Mouse (Mus musculus) stomach, embryonic 15.5 days (tissue): Measurements from ENCODE around the gene Reep3. TPM values are rescaled to one million over a fixed set of nuclear protein-coding genes. Genes with fewer than 3 reads are reported as not detected.
"Not testable (repeated sequence)": the region's sequence is repeated elsewhere in the genome, so short reads cannot be mapped to it uniquely, and the experiment has no call there.

Experiments used
- ATAC-seq: fragments of 200-750 bp; cut with Nextera tagmentation; 2 replicates; pipeline ENCODE4 v1.8.0; 2017; ENCODE audit warnings: low read depth, moderate number of reproducible peaks, moderate TSS enrichment; ENCODE audit not compliant: insufficient read depth, low FRiP score
- H3K27ac ChIP-seq: fragments of 300-500 bp; sonication (generic); 2 replicates; pipeline ENCODE4 v1.5.1; 2015; ENCODE audit warnings: mild to moderate bottlenecking, inconsistent platforms
- H3K27me3 ChIP-seq: fragments of 300-500 bp; sonication (generic); replicated peaks from 2 replicates; pipeline ENCODE4 v1.6.1; 2015; ENCODE audit warnings: inconsistent platforms
- H3K36me3 ChIP-seq: fragments of 300-500 bp; sonication (generic); 2 replicates; pipeline ENCODE4 v1.6.1; 2015; ENCODE audit warnings: inconsistent platforms
- H3K4me1 ChIP-seq: fragments of 300-500 bp; sonication (generic); 2 replicates; pipeline ENCODE4 v1.6.1; 2015; ENCODE audit warnings: inconsistent platforms
- H3K4me2 ChIP-seq: fragments of 300-500 bp; sonication (generic); 2 replicates; pipeline ENCODE4 v1.6.1; 2015; ENCODE audit warnings: mild to moderate bottlenecking, inconsistent platforms
- H3K4me3 ChIP-seq: fragments of 300-500 bp; sonication (generic); replicated peaks from 2 replicates; pipeline ENCODE4 v1.5.1; 2015; ENCODE audit warnings: inconsistent platforms
- H3K9ac ChIP-seq: fragments of 300-500 bp; sonication (generic); 2 replicates; pipeline ENCODE4 v1.6.1; 2015; ENCODE audit warnings: inconsistent platforms
- H3K9me3 ChIP-seq: fragments of 300-500 bp; sonication (generic); 2 replicates; pipeline ENCODE4 v1.6.1; 2016; ENCODE audit warnings: inconsistent platforms
- WGBS: fragments of 180-500 bp; shearing (Covaris S2); methylation state at CpG from one replicate; pipeline ENCODE4 v1.1.7; 2015; 5-methylcytosine and 5-hydroxymethylcytosine counted together
- polyA plus RNA-seq: library from polyadenylated mRNA; unstranded; fragments of >200 nt; fragmentation: Nextera tagmentation; extraction: Ambion mirVana; gene quantifications from 2 replicates; pipeline ENCODE4 v1.2.1, GENCODE M21; 2015

The Reep3 gene
- polyA plus RNA-seq, 1 experiment from 2014 or later = 47.6 TPM

- H3K4me2 ChIP-seq = peak overlapping the region; percentile 73
- WGBS = 12% methylated on average over 30 of the region's 30 CpGs
- no peaks in the 10 kb centered on the region for H3K27me3 ChIP-seq
Measured at GRCm38 (mm10) chr10:67002207-67003008, 94.3 kb downstream of the Reep3 start.

GRCm38 (mm10) chr10:67000958-67001615 lies 95.7 kb downstream of the Reep3 start:
- not testable (repeated sequence) for H3K9ac ChIP-seq, H3K4me2 ChIP-seq, H3K27ac ChIP-seq, H3K9me3 ChIP-seq, H3K4me3 ChIP-seq, H3K36me3 ChIP-seq, H3K27me3 ChIP-seq, ATAC-seq
- 93% methylated on average over 13 of the region's 13 CpGs for WGBS
- H3K4me1 ChIP-seq = peaks cover 19% of the 10 kb centered on the region

More at GRCm38 (mm10) chr10:67002207-67003008, 94.3 kb downstream of the Reep3 start:
- Histone ChIP-seq H3K36me3 (no peaks in the 10 kb centered on the region), H3K4me1 (peaks cover 19% of the 10 kb centered on the region), H3K4me3 (peak overlapping the region; percentile 36), H3K9ac (no peak overlapping the region), H3K9me3 (no peaks in the 10 kb centered on the region), H3K27ac (peak overlapping the region; percentile 92)
- ATAC-seq = peak; percentile 82

GRCm38 (mm10) chr10:67000136-67000535 lies 96.6 kb downstream of the Reep3 start:
- H3K4me3 ChIP-seq = no peak overlapping the region
- peaks cover 21% of the 10 kb centered on the region for H3K4me1 ChIP-seq
- H3K36me3 ChIP-seq = no peaks in the 10 kb centered on the region
- H3K27ac ChIP-seq = no peak overlapping the region
- no peak for ATAC-seq
- H3K9me3 ChIP-seq = no peaks in the 10 kb centered on the region
- no peaks in the 10 kb centered on the region for H3K27me3 ChIP-seq
- H3K4me2 ChIP-seq = no peak overlapping the region
- H3K9ac ChIP-seq = no peak overlapping the region
- 81% methylated on average over 5 of the region's 5 CpGs for WGBS

GRCm38 (mm10) chr10:66998770-66999169 lies 98.0 kb downstream of the Reep3 start:
- no peaks in the 10 kb centered on the region for H3K36me3 ChIP-seq
- H3K4me1 ChIP-seq = peaks cover 25% of the 10 kb centered on the region
- ATAC-seq = no peak
- H3K9ac ChIP-seq = no peak overlapping the region
- H3K4me3 ChIP-seq = no peak overlapping the region
- H3K4me2 ChIP-seq = no peak overlapping the region
- 89% methylated on average over 7 of the region's 7 CpGs for WGBS
- no peaks in the 10 kb centered on the region for H3K27me3 ChIP-seq
- H3K27ac ChIP-seq = no peak overlapping the region
- no peaks in the 10 kb centered on the region for H3K9me3 ChIP-seq

- Histone ChIP-seq H3K9ac (no peak overlapping the region), H3K4me2 (no peak overlapping the region), H3K27me3 (no peaks in the 10 kb centered on the region), H3K4me1 (peaks cover 11% of the 10 kb centered on the region; the same call in 1 of the 2 replicates), H3K4me3 (no peak overlapping the region), H3K9me3 (no peaks in the 10 kb centered on the region), H3K36me3 (no peaks in the 10 kb centered on the region), H3K27ac (peak overlapping the region; percentile 44; the same call in 1 of the 2 replicates)
- WGBS = 52% methylated on average over 6 of the region's 6 CpGs
- peak; percentile 44; the same call in 1 of the 2 replicates for ATAC-seq
Measured at GRCm38 (mm10) chr10:66995181-66995580, 101.6 kb downstream of the Reep3 start.

- Histone ChIP-seq H3K4me1 (peaks cover 11% of the 10 kb centered on the region; the same call in 1 of the 2 replicates), H3K9me3 (no peaks in the 10 kb centered on the region), H3K9ac (no peak overlapping the region), H3K36me3 (no peaks in the 10 kb centered on the region), H3K4me3 (no peak overlapping the region), H3K27me3 (no peaks in the 10 kb centered on the region), H3K4me2 (no peak overlapping the region), H3K27ac (peak overlapping the region; percentile 44; the same call in 1 of the 2 replicates)
- peak; percentile 35; the same call in 1 of the 2 replicates for ATAC-seq
- 36% methylated on average over 5 of the region's 5 CpGs for WGBS
Measured at GRCm38 (mm10) chr10:66994469-66994868, 102.3 kb downstream of the Reep3 start.

- WGBS = 49% methylated on average over 5 of the region's 5 CpGs
- peaks cover 11% of the 10 kb centered on the region; the same call in 1 of the 2 replicates for H3K4me1 ChIP-seq
- H3K4me2 ChIP-seq = no peak overlapping the region
- H3K9me3 ChIP-seq = no peaks in the 10 kb centered on the region
- no peaks in the 10 kb centered on the region for H3K36me3 ChIP-seq
- no peaks in the 10 kb centered on the region for H3K27me3 ChIP-seq
- no peak overlapping the region for H3K27ac ChIP-seq
- ATAC-seq = no peak
- no peak overlapping the region for H3K4me3 ChIP-seq
- H3K9ac ChIP-seq = no peak overlapping the region
Measured at GRCm38 (mm10) chr10:66992591-66992990, 104.2 kb downstream of the Reep3 start.

- Histone ChIP-seq H3K9me3 (no peaks in the 10 kb centered on the region), H3K36me3 (no peaks in the 10 kb centered on the region), H3K27ac (no peak overlapping the region), H3K4me2 (no peak overlapping the region), H3K9ac (no peak overlapping the region), H3K27me3 (no peaks in the 10 kb centered on the region), H3K4me1 (peaks cover 11% of the 10 kb centered on the region; the same call in 1 of the 2 replicates), H3K4me3 (no peak overlapping the region)
- WGBS = 57% methylated on average over 3 of the region's 3 CpGs
- ATAC-seq = no peak; the same call in 1 of the 2 replicates
Measured at GRCm38 (mm10) chr10:66990506-66990905, 106.2 kb downstream of the Reep3 start.

GRCm38 (mm10) chr10:66983043-66983442 lies 113.7 kb downstream of the Reep3 start:
- no peaks in the 10 kb centered on the region for H3K27me3 ChIP-seq

GRCm38 (mm10) chr10:66978215-66978614 lies 118.5 kb downstream of the Reep3 start:
- Histone ChIP-seq H3K4me1 (peaks cover 4% of the 10 kb centered on the region; the same call in 1 of the 2 replicates), H3K9ac (no peak overlapping the region), H3K9me3 (no peaks in the 10 kb centered on the region), H3K27ac (no peak overlapping the region), H3K4me2 (no peak overlapping the region), H3K36me3 (no peaks in the 10 kb centered on the region), H3K4me3 (no peak overlapping the region), H3K27me3 (no peaks in the 10 kb centered on the region)
- 81% methylated on average over 2 of the region's 2 CpGs for WGBS
- ATAC-seq = no peak

More at GRCm38 (mm10) chr10:66983043-66983442, 113.7 kb downstream of the Reep3 start:
- ATAC-seq = no peak
- Histone ChIP-seq H3K4me3 (no peak overlapping the region), H3K9ac (no peak overlapping the region), H3K27ac (no peak overlapping the region), H3K36me3 (no peaks in the 10 kb centered on the region), H3K9me3 (no peaks in the 10 kb centered on the region), H3K4me1 (no peaks in the 10 kb centered on the region), H3K4me2 (no peak overlapping the region)
- WGBS = 86% methylated on average over 5 of the region's 5 CpGs

- ATAC-seq = no peak
- 89% methylated on average over 3 of the region's 3 CpGs for WGBS
- Histone ChIP-seq H3K4me1 (peaks cover 9% of the 10 kb centered on the region; the same call in 1 of the 2 replicates), H3K4me3 (no peak overlapping the region), H3K9me3 (no peaks in the 10 kb centered on the region), H3K4me2 (no peak overlapping the region), H3K36me3 (no peaks in the 10 kb centered on the region), H3K9ac (no peak overlapping the region), H3K27me3 (no peaks in the 10 kb centered on the region), H3K27ac (no peak overlapping the region)
Measured at GRCm38 (mm10) chr10:66977093-66977492, 119.7 kb downstream of the Reep3 start.

- Histone ChIP-seq H3K4me2 (no peak overlapping the region), H3K9ac (no peak overlapping the region), H3K4me1 (peaks cover 9% of the 10 kb centered on the region; the same call in 1 of the 2 replicates), H3K36me3 (no peaks in the 10 kb centered on the region), H3K9me3 (no peaks in the 10 kb centered on the region), H3K27me3 (no peaks in the 10 kb centered on the region), H3K4me3 (no peak overlapping the region), H3K27ac (no peak overlapping the region)
- WGBS = 65% methylated on average over 1 of the region's 1 CpGs
- no peak for ATAC-seq
Measured at GRCm38 (mm10) chr10:66975451-66975850, 121.3 kb downstream of the Reep3 start.
